Mouse (Mus musculus) CD4-positive helper T cell, adult 2 months (primary cell): ENCODE results near the gene Pacs1.
"Not testable (repeated sequence)": the region's sequence is repeated elsewhere in the genome, so short reads cannot be mapped to it uniquely, and the experiment has no call there.

Experiments used
- DNase-seq: peaks from one replicate; pipeline ENCODE4 v3.0.0-alpha.2; 2012; ENCODE audit warnings: low read depth, missing footprints, low spot score

Gene Pacs1

DNA sequence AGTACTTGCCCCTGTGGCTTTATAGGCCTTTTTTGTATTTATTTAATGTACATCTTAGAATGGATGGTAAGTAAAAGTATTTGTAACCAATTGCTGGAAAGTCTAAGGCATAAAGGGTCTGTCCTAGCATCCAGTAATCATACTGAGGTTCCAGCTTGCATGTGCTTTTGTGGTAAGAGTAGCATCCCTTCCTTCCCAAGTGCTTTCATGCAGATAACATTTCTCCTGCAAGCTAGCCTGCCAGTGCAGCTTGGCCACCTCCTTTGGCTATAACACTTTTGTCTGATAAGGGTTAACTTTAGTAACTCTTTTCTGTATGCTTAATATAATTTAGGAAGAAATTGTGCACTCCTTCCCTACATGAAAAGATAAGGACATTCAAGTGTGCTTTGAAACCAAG lies 4.9 kb downstream of the Pacs1 start:
- DNase-seq = no peak

DNA sequence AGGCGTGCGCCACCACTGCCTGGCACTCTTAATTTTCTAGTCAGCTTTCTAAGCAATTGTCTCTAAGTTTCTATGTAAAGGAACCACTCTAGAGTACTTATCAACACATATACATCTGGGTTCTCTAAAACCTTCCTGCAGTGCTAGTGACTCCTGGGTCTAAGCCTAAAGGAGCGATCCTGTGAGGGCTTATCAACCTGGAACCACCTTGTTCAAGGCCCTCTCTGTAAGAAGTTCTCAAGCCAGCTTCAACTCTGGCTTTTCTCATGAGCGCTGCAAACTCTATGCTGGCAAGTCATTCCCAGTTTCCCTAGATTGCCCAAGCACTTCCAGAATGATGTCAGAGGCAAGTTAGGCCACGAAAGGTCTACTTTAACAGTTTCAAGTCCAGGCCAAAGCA lies 5.9 kb downstream of the Pacs1 start:
- no peak for DNase-seq

DNA sequence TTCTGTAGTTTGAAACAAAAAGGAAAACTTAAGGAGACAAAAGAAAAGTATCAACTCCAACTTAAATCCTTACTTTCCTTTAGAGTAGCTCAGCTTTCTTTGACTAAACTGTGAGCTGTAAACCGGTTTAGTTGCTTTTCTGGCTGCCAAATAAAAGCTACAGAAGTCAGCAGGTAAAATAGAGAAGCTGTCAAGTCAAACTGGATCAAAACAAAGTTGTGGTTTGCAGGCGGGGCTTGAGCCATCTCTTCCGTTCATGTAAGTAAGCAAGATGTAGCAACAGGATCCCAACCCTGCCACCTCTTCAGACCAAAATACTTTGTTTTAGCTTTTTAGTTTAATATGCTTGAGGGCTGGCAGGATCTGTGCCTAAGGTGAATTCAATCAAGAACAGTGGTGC lies 15.8 kb downstream of the Pacs1 start:
- peak; percentile 84 for DNase-seq

DNA sequence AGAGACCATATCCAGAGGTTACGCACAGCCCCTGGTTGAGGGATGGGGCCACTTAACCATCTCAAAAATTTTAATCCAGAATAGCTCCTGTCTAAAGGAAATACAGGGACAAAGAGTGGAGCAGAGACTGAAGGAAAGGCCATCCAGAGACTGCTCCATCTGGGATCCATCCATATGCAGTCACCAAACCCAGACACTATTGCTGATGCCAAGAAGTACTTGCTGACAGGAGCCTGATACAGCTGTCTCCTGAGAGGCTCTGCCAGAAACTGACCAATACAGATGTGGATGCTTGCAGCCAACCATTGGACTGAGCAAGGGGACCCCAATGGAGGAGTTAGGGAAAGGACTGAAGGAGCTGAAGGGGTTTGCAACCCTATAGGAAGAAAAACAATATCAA lies 35.9 kb downstream of the Pacs1 start:
- not testable (repeated sequence) for DNase-seq

DNA sequence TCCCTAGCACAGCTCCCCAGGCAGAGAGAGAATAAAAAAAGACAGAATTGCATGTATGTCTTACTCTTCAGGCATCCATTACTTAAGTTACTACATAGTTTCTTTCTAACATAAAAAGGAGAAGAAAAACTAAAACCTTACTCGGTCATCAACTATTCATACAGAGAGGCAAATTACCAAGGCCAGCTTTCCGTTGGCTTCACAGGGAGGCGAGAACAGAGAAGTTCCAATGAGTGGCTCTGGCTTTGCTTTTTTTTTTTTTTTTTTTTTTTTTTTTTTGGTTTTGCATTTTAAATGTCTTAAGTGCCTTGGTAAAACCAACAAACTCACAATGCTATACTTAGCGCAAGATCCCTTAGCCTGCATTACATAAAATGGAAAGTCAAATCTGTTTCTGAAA lies 40.2 kb downstream of the Pacs1 start:
- DNase-seq = no peak

DNA sequence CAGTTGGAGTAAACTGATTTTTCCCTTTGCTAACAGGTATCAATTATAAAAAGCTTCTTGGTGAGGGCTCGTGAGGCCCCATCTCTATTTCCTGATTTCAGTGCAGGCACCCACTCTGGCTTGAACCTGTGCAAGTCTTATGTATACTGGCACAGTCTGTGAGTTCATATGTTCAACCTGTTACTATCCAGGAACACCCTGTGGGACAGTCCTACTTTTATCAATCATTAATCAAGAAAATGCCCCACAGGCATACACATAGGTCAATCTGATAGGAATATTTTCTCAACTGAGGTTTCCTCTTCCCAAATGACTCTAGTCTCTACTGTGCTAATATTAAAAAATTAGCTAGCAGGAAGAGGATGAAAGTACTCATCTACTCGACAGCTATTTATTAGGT lies 42.8 kb downstream of the Pacs1 start:
- DNase-seq = no peak

DNA sequence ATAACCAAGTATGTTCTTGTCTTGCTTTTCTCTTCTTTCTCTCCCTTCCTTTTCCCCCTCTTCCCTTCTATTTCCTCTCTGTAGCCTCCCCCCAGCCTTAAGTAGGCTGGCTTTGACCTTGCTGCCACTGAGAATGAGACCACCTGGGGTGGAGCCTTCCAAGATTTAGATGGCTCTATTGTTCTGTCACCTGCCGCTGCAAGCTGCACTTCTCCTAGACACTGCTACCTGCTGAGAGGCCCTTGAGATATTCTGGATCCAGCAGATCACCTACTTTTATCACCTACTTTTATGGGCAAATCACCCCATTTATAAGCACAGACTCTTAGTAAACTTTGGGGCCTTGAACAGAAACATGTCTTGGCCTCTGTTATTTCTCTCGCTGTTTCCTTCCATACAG lies 48.3 kb downstream of the Pacs1 start:
- no peak for DNase-seq

DNA sequence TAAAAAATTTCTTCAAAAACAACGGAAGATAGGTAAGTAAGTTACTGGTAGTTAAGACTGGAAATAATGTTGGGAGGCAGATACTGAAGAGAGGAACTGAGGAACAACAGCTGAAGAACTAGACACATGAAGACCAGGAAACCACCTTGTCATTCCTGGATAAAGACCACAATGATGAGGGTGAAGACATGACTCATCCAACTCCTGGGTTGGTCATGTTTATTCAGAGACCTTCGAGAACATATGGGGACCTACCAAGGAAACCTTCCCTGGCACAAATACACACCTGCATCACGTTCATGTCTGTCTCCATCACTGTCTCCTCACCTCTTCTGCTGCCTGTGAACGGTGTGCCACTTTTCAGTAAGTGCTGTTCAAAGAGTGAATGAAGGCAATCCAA lies 48.8 kb downstream of the Pacs1 start:
- no peak for DNase-seq

DNA sequence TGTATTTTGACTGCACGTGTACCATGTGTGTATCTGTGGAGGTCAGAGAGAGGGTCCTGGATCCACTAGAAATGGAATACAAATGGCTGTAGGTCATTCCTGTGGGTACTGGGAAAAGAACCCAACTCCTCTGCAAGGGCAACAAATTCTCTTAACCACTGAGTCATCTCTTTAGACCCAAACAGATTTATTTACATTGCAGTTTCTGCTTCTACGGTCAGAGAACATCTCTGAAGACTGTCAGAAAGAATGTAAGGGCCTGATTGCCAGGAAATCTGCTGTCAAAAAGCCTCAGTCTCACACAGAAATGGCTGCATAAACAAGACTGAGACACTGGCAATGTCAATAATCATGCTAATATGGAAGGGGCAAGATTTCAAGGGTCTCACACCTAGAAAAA lies 51.0 kb downstream of the Pacs1 start:
- DNase-seq = no peak

DNA sequence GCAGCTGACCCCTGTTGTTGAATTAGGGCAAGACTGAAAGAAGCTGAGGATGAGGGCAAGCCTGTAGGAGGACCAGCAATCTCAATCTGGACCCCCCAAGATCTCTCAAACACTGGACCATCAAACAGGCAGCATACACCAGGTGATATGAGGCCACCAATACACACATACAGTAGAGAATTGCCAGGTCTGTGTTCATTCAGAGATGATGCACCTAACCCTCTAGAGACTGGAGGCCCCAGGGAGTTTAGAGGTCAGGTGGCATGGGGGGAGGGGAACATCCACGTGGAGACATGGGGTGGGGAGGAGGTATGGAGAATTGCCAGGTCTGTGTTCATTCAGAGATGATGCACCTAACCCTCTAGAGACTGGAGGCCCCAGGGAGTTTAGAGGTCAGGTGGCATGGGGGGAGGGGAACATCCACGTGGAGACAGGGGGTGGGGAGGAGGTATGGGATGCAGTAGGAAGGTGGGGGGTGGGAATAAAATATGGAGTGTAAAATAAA lies 51.6 kb downstream of the Pacs1 start:
- not testable (repeated sequence) for DNase-seq

DNA sequence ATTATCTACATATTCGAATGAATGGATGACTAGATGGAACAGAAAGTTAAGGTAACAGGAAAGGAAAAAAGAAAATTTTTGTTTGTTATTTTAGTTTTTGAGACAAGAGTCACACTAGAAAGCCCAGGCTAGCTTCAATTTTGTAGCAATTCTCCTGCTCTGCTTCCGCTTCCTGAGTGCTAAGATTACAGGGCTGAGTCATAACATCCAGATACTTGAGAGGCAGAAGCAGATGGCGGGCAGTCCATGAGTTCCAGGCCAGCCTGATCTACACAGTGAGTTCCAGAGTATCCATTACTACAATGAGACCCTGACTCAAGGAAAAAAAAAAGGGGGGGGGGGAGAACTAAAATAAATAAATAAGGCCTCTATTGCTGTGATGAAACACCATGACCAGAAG lies 52.5 kb downstream of the Pacs1 start:
- DNase-seq = no peak

DNA sequence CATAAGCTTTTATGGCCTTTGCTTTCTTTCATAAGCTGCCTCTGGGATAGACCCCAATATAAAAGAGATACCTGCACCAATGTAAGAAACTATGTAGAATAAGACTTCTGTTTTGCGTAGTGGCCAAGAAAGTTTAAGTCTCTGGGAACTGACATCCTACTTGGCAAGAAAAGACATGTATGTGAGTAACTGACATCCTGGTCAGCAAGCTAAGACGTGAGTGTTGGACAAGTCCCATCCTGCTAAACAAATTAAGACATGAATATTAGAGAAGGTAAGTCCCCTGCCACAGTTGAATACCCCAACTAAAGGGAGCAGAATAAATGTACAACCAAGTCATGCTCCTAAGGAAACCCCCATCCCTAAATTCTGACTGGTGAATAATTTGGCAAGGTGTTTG lies 71.2 kb downstream of the Pacs1 start:
- no peak for DNase-seq

DNA sequence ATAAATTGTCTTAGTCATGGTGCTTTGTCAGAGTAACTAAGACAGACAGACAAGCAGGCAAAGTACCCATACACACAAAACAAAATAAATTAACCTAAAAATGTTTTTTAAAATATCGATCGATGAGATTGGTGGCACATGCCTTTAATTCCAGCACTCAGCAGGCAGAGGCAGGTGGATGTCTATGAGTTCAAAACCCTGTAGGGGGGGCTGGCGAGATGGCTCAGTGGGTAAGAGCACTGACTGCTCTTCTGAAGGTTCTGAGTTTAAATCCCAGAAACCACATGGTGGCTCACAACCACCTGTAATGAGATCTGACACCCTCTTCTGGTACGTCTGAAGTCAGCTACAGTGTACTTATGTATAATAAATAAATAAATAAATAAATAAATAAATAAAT lies 72.3 kb downstream of the Pacs1 start:
- DNase-seq = peak; percentile 12

DNA sequence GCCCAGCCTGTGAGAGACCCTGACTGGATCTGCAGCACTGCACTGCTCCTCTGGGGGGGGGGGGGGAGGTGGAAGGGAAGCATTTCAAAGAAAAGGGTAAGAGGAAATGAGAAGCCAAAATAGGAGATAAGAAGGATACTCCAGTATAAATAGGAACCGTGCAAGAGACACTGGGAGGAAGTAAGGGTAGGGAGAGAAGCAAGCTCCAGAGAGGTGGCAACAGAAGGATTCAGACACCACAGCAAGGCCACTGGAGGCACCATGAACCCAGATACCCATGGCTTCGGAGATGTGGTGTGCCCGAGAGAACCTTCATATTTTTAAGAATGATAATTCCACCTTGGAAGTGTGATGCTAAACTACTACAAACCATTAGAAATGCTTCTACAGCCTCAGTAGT lies 74.4 kb downstream of the Pacs1 start:
- no peak for DNase-seq

DNA sequence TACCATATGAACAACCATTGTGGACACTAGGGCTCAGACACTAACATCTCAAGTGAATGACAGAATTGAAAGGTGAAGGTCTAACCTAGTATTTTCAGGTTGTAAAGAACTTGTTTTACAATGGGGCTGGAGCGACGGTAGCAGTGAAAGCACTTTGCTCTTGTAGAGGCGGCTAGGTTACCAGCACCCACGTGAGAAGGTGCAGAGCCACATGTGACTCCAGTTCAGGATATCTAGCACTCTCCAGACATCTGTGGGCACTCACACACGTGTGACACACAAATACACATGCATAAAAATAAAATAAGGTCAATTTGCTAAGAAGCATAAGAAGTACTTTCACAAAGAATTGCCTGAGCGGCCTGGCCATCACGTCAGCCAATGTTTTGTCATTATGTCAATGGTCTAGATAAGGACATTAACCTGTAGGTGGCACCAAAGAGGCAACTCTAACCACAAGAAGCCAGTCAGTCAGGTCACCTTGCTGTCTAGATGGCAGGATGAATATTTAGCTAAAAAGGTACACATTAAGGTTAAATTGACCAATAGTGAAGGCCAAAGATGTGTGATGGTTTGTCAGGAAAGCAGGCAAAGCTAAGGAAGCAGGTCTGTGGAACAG lies 77.4 kb downstream of the Pacs1 start:
- DNase-seq = peak; percentile 78

DNA sequence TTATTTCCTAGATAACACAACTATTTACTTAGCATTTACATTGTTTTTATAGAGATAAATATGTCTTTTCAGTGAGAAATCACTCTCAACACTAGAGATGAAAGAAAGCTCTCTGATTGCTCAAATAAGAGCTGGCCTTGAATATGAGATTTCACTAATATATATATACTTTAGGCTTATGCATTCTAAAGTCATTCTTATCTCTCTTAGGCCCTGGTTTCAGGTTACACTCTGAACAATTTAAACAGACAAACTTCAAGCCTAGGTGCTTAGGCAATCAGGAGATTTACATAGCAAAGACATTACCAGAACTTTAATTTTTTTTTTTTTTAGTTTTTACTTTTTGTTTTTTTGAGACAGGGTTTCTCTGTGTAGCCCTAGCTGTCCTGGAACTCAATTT lies 80.5 kb downstream of the Pacs1 start:
- DNase-seq = no peak

DNA sequence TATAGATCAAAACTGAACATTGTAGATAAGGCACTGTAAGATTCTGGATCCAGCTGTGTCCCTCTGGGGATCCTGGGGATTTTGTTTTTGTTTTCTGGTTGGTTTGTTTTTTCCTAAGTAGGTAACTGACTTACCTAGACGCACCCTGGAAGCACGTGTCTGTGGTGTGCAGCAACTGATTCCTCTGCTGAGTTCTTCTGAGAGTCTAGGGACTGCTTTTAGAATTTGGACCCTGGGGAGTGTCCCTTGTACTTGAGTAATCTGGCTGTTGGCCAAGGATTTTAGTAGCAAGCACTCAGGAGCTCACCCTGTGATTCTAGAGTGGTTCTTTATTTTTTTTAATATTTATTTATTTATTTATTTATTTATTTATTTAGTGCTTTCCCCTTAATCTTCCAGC lies 85.5 kb downstream of the Pacs1 start:
- DNase-seq = no peak

DNA sequence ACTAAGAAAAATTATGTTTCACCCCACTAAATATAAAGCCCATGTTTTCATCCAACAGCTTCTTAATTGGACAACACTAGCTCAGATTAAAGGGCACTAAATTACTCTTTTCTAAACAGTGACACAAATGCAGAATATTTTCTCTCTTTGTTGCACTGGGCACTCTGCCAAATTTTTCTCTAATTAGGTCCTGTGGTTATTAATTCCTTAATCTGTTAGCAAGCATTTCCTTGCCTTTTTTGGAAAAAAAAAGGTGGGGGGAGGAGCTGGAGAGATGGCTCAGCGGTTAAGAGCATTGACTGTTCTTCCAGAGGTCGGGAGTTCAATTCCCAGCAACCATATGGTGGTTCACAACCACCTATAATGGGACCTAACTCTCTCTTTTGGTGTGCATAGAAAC lies 91.0 kb downstream of the Pacs1 start:
- no peak for DNase-seq

DNA sequence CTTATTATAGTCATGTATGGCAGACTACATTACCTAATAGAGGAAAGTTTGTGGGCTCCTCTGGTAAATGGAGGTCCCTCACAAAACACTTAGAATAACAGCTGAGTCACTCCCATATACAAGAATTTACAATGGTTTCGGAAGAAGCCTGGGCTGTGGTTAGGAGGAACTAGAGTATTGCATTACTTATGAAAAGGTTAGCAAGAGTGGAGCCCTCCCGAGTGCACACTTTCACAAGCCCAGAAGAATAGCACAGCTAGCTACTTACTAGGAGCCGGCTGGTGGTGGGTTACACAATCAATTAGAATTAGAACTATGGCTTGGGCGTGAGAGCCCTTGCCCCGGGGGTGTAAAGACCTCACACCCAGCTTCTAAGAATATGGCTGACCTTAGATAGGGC lies 94.3 kb downstream of the Pacs1 start:
- DNase-seq = no peak

DNA sequence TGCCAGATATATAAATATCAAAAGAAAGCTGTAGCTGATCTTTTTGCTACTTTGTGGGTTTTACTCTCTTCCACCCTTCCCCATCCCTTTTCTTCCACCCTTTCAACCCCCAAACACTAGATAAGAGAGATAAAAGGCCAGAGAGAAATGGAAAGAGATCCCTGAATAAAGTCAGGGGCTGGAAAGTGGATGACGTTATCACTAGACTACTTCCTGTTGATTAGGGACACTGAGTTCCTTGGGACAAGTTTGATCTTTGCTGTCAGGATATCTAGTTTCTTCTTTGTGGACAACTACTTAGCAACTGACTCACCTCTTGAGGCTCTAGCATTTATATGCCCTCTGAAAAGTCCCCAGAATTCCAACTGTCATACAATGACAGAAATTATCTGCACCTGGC lies 102.5 kb downstream of the Pacs1 start:
- no peak for DNase-seq

DNA sequence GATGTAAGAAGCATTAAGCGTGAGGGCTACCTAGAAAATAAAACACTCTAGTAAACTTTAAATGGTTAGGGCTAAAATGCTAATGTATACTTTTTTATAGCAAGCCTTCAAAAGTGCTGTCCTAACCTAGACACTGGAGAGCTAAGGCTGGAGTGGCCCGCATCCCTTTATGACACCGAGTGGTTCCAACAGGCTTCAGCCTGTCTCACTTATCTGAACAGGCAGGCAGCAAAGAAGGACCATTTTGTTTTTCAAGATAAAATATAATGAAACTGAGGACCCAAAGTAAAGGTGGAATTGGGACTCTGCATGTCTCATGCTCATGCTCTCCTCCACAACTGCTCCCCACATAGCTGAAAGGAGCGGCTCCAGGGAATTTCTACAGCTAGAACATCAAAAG lies 105.4 kb downstream of the Pacs1 start:
- DNase-seq = no peak

DNA sequence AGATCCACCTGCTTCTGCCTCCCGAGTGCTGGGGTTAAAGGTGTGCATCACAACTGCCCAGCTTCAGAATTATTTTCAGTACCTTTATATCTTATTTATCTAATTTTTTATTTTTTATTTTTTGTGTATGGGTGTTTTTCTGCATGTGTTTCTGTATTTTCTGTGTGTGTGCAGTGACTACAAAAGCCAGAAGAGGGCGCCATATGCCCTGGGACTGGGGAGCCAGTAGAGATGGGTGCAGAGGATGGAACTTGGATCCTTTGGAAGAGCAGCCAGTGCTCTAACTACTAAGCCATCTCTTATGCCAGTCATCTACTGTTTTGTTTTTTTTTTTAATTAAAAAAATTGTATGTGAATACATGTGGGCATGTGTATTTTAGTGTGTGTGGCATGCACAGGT lies 108.5 kb downstream of the Pacs1 start:
- peak; percentile 28 for DNase-seq

DNA sequence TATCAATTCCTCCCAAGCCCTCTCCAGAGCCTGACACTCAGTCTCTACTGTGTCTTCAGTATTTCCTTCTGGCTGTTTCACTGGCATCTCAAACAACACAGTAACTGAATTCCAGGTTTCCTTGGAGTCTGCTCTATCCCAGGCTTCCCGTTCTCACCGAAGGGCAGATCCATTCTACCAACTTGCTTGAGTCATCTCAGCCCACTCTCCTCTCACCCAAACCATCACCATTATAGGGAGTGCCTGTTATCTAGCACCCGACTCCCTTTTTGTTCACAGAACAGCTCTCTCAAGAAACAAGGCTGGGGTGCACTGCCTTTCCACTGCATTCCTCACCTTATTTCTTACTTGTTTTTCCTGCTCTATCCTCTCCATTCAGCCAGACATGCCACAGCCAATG lies 111.0 kb downstream of the Pacs1 start:
- no peak for DNase-seq

DNA sequence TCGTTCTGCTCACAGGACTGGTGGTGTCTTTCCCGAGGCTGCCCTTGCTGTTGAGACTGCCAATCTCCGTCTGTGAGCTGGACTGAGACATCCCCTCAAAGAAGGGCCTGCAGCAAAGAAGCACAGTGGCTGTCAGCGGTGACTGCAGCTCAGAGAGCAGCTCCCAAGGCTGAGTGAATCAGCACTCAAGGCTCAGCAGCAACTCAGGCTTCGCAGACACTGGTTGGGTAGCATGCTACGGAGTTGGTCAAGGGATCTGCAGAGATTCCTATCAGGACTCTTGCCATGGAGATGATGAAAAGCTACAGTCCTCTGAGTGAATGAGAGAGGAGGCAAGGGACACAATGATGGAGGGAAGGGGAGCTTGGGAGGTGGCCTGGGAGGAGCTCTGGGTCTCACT lies 120.7 kb downstream of the Pacs1 start:
- no peak for DNase-seq
